Mouse (Mus musculus) brain, embryonic 14.5 days (tissue): ENCODE data around the gene B3gnt6. TPM values are rescaled to one million over a fixed set of nuclear protein-coding genes. Genes with fewer than 3 reads are reported as not detected.

ENCODE experiments used
- DNase-seq: peaks from one replicate; pipeline ENCODE4 v3.0.0-alpha.2; 2011; ENCODE audit warnings: low read depth
- CTCF ChIP-seq: fragments of 200-500 bp; IDR thresholded peaks from 2 replicates; pipeline ENCODE4 v1.5.1; 2012; ENCODE audit warnings: inconsistent platforms, mild to moderate bottlenecking, moderate library complexity, borderline replicate concordance; ENCODE audit not compliant: insufficient read depth, insufficient read length; ENCODE audit errors: extremely low read depth
- POLR2A ChIP-seq: fragments of 200-500 bp; IDR thresholded peaks from 2 replicates; pipeline ENCODE4 v1.6.1; 2012; ENCODE audit warnings: mild to moderate bottlenecking, inconsistent platforms, borderline replicate concordance; ENCODE audit not compliant: poor library complexity, insufficient read depth, insufficient read length, severe bottlenecking; ENCODE audit errors: extremely low read depth
- polyA plus RNA-seq: library from polyadenylated mRNA; depleted of rRNA; stranded (reverse); fragments of >200 nt; gene quantifications from 2 replicates; pipeline ENCODE4 v1.2.3, GENCODE M21; 2012; rRNA removed

The B3gnt6 gene
- polyA plus RNA-seq, 1 experiment: 0.27 TPM

DNA sequence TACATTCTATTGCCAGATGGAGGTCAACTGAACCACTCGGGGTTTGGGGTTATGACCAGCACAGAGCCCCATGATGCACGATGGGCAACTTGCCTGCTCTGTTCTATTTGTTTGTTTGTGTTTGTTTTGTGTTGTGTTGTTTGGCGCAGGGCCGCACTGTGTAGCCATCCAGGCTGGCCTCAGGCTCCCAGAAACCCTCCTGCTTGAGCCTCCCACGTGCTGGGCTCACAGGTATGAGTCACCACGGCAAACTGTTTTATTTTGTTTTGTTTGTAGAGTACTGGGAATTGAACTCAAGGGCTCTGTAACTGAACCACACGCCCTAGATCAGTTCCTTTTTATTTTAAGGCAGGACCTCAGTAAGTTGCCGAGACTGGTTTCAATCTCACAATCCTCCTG is 52.8 kb downstream of the B3gnt6 start:
- DNase-seq: no peak
- TF ChIP-seq CTCF (no peak), POLR2A (no peak)

DNA sequence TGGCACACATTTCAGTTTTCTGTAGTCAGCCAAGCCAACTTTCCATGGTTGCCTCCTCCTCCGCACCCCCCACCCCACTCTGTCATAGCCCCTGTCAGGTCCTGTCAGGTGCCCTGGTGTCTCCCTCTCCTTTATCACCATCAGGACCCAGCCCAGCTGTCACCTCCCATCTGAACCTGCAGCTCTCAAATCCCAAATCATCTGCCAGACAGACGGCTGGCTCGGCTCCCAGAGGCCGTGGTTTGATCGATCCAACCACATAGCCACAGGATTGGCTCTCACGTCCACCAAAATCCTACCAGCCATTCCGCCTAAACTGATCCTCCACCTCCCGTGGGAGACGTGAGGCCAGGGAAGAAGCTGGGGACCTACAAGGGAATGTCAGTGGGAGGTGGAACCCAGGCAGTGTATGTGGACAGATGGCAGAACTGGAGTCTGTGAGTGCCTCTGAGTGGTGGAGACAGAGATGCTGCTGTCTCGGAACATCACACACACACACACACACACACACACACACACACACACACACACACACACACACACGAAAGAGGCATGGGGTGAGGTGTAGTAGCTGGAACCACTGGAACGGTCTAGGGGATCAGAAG is 53.3 kb downstream of the B3gnt6 start:
- TF ChIP-seq CTCF: no peak
- no peak for TF ChIP-seq POLR2A
- no peak for DNase-seq

DNA sequence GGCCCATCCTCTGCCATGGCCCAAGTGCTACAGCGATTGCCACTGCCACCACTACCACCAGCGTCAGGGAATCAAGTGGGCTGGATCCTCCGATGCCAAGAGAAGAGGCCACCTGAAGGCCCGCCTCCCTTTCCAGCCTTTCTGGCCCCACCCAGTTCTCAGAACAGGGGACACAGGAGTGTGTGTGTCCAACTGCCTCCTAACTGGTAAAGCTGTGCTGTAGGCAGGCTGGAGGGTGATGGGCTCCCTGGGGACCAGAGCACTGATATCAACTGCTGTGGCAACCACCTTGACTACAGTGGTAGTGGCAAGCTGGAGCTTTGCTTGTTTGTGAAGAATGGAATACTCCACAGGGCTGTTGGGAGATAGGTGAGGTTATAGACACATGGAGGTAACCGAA is 53.9 kb downstream of the B3gnt6 start, which contains the start of gene Omp:
Gene Omp (minus strand): TSS at position 101 of the 400 bp plus-strand sequence.
- TF ChIP-seq POLR2A (no peak), CTCF (no peak)
- DNase-seq: no peak

DNA sequence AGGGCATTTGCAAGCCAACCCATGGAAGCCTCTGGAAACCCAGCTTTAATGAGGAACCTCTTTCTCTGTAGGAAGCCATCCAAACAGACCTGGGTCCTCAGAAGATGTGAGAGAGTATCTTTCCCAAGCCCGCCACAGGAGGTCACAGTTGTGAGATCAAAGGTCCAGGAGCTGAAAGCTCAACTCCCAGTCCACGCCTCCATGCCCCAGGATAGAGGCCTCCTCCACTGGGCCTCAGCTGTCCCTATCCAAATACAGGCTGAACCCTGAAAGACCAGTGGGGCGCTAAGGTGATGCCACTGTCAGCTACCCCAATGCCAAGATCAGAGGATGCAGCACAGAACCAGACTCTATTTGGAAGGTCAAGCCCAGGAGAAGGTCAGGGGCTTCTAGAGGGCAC is 56.6 kb downstream of the B3gnt6 start:
- no peak for TF ChIP-seq POLR2A
- TF ChIP-seq CTCF: no peak
- no peak for DNase-seq

Other genes with a start within 250 kb of the B3gnt6 start
- gene Myo7a, start 80.0 kb downstream of the B3gnt6 start, polyA plus RNA-seq: 25.9 and 42.1 TPM in 2 replicates
- 0.18 and 0.33 TPM in 2 replicates for gene Omp, start 54.0 kb downstream of the B3gnt6 start, polyA plus RNA-seq
- gene Capn5, start 21.2 kb downstream of the B3gnt6 start, polyA plus RNA-seq: 20.1 and 25.7 TPM in 2 replicates
- gene Acer3, start 121.7 kb upstream of the B3gnt6 start, polyA plus RNA-seq: 10.5 and 11.0 TPM in 2 replicates
- gene Tsku, start 161.8 kb upstream of the B3gnt6 start, polyA plus RNA-seq: 16.0 and 19.1 TPM in 2 replicates
- gene Gucy2d, start 240.9 kb upstream of the B3gnt6 start, polyA plus RNA-seq: 0.11 TPM in 1 of 2 replicates, not detected in the other